Mouse (Mus musculus) left cerebral cortex, adult 18-20 months (tissue): Measurements from ENCODE around the gene Arl15. TPM values are rescaled to one million over a fixed set of nuclear protein-coding genes. Genes with fewer than 3 reads are reported as not detected.

Experiments used
- DNase-seq, 2 experiments: peaks; one replicate each; pipeline ENCODE4 v3.0.0; 2021 to 2022; ENCODE audit warnings: low spot score in 2 of 2, mixed read lengths in 1 of 2
- total RNA-seq, 2 experiments: library from RNA; stranded (reverse); gene quantifications; 2 replicates each; pipeline ENCODE4 v1.2.3; 2021

Arl15 gene
- total RNA-seq, 2 experiments from 2014 or later = 35.5 to 37.7 TPM

DNA sequence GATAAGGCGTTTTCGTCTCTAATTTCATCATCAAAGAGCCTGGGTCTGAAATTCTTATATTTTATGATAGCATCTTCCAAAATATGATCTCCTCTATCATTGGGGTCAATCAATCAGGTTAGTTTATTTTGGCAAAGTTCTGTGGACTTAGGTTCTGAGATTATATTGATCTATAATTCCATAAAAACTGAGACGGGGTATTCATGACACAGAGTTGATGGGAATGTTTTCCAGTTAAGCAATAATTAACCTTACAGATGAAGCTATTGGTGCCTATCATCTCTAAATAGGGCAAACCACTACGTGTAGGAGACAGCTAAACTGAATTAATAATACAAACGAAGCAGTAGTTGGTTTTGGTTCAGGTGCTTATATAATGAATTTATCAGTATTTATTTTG lies 292.5 kb downstream of the Arl15 start:
- DNase-seq = no peak

DNA sequence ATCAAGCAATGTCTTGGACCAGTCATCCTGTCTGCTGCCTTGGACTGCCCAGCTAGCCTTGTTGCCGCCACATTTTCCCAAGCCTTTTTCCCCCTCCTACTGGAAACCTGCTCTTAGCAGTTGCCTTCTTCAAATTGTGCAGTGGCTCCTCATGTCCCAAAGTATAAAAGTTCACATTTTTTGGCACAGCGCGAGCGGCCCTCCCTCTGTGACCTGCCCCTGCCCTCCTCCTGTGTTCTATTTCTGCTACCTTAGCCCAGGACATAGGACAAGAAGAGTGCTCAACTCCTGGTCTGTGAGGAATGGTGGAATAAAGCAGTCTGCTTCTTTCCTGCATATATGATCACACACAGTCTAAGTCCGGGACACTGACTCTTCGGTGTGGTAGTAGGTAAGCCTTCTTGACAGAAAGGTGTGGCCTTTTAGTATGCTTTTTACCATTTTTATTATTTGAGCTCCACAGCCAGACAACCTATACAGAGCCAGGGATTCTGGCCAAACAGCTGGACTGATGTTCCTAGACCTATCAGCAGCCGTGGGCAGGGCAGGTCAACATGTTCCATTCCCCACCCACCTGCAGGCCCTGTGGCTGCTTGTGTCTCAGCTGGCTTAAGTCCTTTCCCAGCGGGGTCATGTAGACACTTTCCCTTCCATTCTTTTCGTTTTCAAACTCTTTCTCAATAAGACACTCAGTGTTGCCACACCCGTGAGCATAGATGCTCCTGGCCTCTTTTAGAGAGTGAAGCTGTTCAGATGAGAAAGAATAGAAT lies 293.6 kb downstream of the Arl15 start:
- DNase-seq = no peak

DNA sequence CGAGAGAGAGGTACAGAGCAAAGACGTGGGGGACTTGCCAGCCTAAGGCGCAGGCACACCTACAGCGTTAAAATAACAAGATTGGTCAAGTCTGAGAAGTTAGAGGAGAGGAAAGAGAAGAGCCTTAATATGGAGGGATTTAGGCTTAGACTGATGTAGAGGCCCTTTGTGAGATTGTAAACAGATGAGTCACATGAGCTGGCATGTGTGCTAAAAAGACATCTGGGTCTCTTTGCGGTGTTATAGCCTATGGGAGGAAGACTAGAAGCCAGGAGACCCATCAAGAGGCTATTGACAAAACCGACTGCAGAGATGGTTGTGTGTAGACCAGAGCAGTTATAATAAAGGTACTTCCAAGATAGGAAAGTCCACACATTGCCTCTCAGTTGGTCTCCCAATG lies 296.5 kb downstream of the Arl15 start:
- no peak for DNase-seq

DNA sequence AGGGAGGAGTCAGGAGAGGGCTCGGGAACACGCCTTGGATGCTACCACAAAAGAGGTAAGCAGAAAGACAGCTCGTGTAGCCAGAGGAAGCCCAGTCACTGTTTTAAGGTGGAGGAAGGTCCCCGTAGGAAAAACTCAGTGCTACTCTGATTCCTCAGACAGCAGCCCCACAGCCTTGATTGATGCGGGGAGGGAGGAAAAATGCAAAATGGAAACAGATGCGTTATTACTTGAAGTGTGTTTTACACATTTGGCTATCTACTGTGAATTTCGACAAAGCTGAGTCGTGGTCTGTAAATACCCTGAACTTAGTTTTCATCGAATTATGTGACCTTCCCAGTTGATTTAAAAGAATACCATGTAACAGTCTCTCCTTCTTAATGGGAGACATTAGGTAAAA lies 296.9 kb downstream of the Arl15 start:
- DNase-seq = no peak

DNA sequence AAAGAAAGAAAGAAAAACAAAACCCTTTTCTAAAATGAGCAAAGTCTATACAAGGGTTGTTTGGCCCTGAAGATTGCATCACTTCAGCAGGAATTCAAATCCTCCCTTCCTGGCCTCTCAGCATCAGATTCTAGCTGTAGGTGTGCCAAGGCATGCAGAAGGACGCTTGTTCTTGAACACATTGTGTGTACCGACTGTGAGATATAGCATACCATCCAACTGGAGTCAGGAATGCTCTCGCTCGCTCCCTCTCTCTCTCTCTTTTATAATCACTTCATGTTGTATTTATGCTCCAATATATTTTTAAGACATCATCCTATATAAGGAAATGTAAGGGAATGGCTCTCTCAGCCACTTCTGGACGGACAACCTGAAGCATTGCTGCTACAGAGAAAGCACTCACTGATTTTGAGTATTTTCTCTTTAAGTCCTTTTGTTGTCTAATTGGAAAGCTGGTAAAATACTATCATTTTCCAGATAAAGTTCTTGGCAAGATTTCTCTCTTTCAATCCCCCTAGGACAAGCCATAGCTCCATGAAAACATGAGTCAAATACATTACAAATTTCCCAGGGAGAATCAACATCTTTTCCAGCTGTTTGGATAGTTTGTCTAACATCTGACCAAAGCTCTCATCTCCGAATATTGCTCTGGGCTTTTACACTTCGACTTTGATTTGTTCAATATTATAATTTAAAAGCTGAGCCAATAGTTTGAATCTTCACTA lies 300.0 kb downstream of the Arl15 start:
- no peak for DNase-seq

DNA sequence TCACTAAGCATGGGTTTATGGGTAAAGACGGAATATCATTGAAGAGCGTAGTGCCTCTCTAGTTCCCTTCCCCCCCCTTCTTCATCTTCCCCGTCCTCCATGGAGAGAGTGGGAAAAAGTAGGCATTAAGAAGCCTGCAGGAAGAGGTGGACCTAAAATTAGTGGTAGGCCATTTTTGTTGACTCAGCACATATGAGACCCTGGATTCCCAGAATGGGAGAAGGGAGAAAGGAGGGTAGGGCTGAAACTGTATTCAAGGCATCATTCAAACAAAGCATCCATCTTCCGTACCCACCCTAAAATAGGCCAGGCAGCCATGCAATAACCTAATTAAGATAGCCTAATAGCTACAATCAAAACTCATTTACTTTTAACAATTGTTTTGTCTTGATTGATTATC lies 301.1 kb downstream of the Arl15 start:
- no peak for DNase-seq

DNA sequence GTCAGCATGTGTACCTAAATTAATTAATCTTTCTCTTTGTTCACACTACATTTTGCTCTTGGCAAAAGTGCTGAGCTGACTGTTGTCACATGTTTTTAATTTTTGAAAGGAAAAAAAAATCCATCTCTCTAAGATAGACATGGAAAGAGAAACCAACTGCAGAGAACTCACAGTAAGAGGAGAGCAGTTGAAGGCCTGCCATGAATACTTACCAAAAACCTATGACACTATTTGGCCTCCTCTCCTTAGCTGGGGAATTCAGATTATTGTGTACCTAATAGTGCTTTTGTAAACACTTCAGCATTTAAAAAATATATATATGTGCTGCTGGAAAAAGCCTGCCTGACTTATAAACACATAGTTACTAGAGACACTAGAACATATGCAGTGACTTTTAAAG lies 302.1 kb downstream of the Arl15 start:
- DNase-seq = no peak

DNA sequence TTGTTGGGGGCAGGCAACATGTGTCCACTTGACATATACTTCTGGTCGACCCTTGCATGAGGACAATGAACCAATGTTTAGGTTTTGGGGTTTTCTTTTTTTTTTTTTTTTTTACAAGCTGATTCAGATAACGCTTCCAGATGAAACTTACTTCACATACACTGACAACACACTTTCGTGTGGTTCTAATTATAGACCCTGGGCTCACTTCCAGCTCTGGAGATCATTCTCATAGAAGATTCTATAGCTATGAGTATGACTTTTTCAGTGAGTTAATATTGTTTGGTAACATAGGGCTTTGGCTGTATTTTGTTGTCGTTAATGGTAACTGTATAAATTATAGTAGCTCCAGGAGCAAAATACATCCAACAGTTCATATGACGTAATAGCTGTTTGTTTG lies 306.9 kb downstream of the Arl15 start:
- DNase-seq = no peak

DNA sequence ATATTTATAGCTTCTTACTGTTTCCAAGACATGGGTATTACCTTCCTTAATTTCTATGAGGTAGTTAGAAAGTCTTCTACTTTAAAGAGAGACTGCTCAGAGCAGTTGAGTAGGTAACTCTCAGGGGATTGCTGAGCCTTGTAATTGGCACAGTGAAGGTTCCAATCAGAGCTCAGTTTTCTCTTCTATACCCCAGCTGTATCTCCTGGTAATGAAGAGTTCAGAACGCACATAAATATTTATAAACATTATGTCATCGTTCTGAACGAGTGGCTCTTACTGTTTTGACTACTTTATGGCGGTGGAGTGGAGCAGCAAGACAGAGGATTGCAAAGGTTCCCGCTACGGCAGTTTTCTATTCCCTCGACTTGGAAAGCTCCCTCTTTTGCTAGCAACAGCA lies 311.8 kb downstream of the Arl15 start:
- no peak for DNase-seq

DNA sequence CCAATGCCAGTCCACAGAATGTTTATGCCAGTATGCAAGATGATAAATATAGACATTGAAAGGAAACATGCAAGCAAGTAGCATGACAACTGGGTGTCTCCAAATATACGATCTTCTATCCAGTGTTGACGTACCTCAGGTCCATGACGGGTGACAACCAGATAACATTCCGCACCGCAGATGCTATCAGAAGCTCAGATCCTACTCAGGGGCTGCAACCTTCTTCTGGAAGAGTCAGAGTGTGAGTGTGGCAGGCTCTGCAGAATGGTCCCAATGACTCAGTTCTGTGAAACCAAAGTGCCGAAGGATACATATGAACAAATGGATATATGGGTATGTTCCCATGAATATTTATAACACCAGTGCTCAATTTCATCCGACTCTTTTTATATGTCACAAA lies 313.2 kb downstream of the Arl15 start:
- peak in 1 of 2 experiments; percentile 30 for DNase-seq

DNA sequence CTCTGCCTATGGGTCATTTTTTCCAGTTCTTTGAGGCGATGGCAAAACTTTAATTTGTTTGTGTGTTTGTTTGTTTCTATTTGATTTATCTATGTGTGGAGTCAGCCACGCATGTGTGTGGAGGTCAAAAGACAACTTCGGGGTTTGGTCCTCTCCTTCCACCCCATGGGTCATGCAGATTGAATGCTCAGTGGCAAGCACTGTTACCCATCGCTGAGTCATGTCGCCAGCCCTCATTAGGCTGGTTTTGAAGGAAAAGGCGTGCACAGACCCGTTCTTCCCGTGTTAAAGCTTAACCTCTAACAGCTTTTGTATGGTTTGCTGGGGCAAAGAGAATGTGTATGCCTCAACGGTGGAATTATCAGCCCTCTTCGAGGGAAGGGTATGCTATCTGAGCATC lies 315.1 kb downstream of the Arl15 start:
- DNase-seq = no peak

DNA sequence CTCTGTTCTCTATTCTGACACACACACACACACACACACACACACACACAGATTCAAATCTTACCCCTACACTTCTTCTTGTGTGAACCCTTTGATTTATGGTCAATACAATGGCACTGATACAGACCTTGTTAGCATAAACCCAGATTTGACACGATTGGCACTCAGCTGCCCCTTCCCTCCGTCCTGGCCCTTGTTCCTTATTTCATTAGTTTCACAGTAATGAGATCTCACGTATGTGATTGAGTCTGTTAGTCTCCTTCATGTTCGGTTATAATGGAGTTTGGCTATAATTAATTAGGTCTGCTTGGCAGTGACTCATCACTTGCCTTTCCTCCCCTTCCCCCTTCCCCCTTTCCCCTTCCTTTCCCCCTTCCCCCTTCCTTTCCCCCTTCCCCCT lies 315.5 kb downstream of the Arl15 start:
- no peak for DNase-seq

DNA sequence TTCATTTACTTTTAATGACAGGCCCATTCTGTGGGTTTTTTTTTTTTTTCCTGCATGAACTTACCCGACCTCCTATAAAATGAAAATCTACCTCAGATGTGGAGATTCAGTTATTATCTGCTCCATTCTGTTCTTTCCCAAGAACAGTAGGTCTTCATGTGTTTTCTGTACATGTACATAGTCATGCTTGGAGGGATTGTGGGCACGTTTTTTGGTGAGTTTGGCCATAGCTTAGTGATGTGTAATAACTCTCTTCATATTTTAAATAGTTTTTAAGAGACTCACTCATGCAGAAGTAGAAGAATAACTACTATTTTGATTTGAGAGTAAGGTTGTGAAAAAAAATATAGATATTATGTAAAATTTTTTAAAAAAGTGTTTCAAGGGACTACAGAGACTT lies 319.2 kb downstream of the Arl15 start:
- no peak for DNase-seq

DNA sequence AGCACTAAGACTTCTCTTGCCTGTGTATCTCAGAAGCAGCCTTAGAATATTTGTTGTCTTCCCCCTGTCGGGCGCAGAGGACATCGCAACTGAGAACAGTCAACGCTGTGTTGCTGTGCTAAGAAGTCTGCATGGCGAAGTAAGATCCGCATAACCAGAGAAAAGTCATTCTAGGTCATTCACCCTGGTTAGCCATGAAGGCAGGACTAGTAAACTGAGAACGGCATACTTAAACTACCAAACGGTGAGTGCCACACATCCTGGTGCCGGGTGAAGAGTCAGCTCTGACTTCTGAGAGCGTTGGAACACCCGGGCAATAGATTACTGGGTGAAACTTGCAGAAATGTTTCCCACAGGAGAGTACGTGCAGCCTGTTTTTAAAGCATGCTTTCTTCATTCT lies 320.3 kb downstream of the Arl15 start:
- DNase-seq = no peak

DNA sequence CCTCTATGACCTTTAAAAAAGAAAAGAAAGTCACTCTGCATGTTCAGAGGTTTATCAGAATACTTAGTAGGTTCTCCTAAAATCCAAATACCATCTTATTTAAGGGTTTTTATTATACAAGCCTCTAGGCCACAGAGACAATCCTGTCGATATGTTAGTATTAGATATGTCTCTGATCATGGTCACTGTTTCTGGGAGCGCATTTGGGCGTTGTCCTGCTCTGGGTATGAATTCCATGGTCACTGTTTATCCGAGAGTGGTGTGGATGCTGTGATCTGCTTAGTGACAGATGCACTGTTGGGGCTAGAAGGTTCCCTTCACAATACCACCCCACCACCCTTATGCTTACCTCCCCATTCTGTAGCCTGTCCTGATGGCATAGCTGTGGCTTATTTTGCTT lies 320.8 kb downstream of the Arl15 start:
- no peak for DNase-seq

DNA sequence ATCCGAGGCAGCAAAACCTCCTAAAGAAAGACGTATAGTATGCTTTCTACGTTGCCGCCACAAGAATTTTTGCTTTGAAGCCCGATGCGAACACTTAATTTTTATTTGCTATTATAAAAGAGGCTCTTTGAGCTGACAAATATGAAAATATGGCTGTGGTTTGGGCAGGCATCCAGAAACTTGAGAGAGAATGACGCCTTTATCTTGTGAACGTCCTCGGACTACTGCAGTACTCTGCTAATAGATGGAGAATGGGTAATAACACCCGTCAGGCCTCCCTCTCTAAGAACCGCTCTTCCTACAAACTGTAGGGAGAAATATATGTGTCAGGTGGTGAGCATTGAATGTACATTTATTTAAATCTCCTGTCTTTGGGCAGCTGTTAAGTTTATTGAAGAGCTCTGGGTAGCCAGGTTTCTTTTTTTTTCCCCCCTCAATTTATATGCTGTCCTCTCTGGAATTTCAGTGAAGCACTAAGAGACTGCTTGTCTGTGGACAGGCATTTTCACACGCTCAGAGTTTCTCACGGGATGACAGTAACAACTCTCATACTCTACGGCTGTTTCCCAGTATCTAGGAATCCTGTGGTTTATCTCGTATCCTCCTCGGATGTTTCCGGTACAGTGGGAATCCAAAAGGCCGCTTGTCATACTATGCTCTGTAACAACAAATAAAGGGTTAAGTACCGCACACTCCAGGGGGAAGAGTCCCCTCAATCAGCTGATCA lies 324.0 kb downstream of the Arl15 start:
- DNase-seq = no peak

DNA sequence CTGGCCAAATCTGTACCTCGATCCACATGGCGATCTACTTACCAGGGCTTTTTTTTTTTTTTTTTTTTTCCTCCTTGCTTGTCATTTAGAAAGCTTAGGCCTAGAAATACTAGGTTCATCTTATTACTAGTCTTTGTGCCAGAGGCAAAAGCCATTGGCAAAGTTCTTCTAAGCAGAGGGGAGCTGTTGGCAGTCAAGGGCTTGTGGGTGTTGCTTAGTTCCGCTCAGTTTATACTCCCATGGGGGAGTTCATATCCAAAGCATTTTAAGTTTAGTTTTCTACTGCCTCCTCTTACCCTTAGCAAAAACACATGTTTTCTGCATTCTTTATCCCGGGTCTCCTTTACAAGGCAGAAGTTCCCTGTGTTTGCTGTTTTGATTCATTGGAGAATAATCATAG lies 325.5 kb downstream of the Arl15 start:
- no peak for DNase-seq

DNA sequence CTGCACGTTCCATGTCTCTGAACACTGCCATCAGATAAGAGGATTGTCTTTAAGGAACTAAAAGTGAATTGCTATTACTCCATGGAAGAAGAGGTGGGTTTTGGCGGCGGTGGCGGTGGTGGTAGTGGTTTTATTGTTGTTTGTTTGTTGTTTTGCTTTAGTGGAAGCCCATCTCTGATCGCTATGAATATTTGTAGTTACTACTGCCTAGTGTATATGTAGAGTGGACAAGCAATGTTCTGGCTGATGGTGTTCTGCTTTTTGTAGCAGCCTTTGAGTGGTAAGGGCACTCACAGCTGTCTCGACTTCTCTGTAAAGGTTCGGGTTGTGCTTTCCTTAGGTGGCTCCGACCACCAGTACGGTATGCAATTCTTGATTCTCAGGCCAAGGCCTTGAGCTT lies 327.3 kb downstream of the Arl15 start:
- DNase-seq = no peak

DNA sequence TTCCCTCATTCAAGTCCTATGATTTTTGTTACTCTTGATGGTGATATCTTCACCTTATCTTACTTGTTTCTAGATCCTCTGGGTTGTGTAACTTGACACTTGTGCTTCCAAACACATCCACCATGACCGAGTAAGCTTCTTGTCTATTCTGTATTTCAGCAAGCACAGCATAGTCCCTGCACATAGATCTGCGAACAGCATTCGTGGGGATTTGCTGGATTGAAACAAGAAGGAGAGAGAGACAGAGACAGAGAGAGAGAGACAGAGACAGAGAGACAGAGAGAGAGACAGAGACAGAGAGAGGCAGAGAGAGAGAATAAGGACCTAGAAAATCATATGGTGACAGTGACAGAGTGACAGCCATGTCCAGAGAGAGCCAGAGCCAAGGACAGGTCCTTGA lies 329.1 kb downstream of the Arl15 start:
- no peak for DNase-seq

DNA sequence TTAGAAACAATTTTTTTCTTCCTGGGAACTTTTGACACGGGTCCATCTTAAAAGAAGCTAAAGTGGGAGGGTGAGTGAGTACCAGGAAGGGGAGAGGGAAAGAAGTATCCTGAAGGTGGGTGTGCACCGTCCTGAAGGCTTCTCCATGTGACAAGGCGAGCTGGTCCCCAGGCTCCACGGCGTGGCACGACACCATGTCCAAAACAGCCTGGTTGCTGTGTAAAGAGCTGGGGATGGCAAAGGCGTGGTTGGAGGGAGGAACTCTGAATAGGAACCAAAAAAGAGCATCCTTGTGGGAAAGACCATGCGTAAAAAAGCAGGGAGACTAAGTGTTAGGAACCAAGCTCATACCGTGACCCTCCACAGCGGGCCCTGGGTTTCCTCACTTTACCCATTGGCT lies 330.1 kb downstream of the Arl15 start:
- DNase-seq = no peak

DNA sequence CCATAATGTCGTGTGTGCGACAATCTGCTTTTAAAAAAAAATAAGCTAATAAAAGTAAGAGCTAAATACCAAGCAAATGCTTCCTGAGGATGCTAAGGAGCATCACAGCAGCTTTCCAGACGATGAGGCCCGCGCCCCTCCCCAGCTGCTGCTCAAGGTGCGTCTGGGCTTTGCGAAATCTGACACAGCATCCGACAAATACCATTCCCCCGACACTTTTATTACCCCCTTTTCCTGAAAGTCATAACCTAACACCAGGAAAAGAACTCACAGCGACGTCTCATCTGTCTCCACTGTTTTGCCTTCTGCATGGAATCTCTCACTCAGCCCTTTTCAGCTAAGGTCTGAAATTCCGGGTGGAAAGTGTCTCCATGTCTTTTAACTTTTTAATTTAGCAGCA lies 330.7 kb downstream of the Arl15 start:
- no peak for DNase-seq

DNA sequence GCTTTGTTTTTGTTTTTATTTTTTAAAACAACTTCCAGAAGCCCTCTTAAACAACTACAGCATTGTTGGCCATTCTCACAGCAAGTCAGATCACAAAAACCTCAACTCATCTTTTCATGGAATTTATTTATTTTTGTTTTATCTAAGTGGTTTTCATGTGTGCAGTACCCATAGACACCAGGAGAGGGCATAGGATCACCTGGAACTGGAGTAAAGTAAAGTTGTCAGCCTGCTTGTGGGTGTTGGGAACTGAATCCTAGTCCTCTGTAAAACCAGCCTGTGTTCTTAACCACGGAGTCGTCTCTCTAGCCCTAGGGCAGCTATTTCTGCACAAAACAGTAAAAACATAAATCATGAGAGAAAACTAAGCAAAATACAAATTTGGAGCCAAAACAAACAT lies 334.1 kb downstream of the Arl15 start:
- DNase-seq = no peak
